Mouse (Mus musculus) liver, embryonic 14.5 days (tissue): ENCODE data around the gene Dhx34. TPM values are rescaled to one million over a fixed set of nuclear protein-coding genes. Genes with fewer than 3 reads are reported as not detected.
"Not testable (repeated sequence)": the region's sequence is repeated elsewhere in the genome, so short reads cannot be mapped to it uniquely, and the experiment has no call there.

Source experiments
- ATAC-seq: fragments of 200-750 bp; cut with Nextera tagmentation; 2 replicates; pipeline ENCODE4 v1.8.0; 2017; ENCODE audit warnings: moderate number of reproducible peaks, mild to moderate bottlenecking, moderate library complexity; ENCODE audit not compliant: insufficient read depth
- DNase-seq, 3 experiments: peaks; one replicate each; pipeline ENCODE4 v3.0.0-alpha.2; 2012 to 2013; ENCODE audit warnings: low read depth in 3 of 3, low spot score in 3 of 3
- H3K27ac ChIP-seq: fragments of 300-500 bp; sonication (generic); 2 replicates; pipeline ENCODE4 v1.5.1; 2014; ENCODE audit warnings: moderate library complexity, mild to moderate bottlenecking, control low read depth, inconsistent platforms
- H3K27me3 ChIP-seq: fragments of 300-500 bp; sonication (generic); 2 replicates; pipeline ENCODE4 v1.6.1; 2014; ENCODE audit warnings: mild to moderate bottlenecking, low read length, moderate library complexity; ENCODE audit not compliant: control insufficient read depth, insufficient read depth
- H3K36me3 ChIP-seq: fragments of 300-500 bp; sonication (generic); replicated peaks from 2 replicates; pipeline ENCODE4 v1.6.1; 2014; ENCODE audit warnings: low read depth; ENCODE audit not compliant: control insufficient read depth, insufficient read depth
- H3K4me1 ChIP-seq, 2 experiments: fragments of 200-500 bp in 1 of 2; fragments of 300-500 bp in 1 of 2; sonication (generic) in 1 of 2; replicated peaks; 2 replicates each; pipeline ENCODE4 v1.6.1; 2012 to 2014; ENCODE audit warnings: antibody characterized with exemption in 1 of 2, inconsistent platforms in 1 of 2, low read length in 1 of 2; ENCODE audit not compliant: control insufficient read depth in 2 of 2, insufficient read depth in 2 of 2
- H3K4me2 ChIP-seq: fragments of 300-500 bp; sonication (generic); 2 replicates; pipeline ENCODE4 v1.6.1; 2014; ENCODE audit warnings: low read depth, mild to moderate bottlenecking, control low read depth, moderate library complexity
- H3K4me3 ChIP-seq, 2 experiments: fragments of 200-500 bp in 1 of 2; fragments of 300-500 bp in 1 of 2; sonication (generic) in 1 of 2; 2 replicates each; pipeline ENCODE4 v1.5.1; 2012 to 2014; ENCODE audit warnings: low read depth in 2 of 2, low read length in 2 of 2, mild to moderate bottlenecking in 2 of 2, control low read depth in 1 of 2, inconsistent platforms in 1 of 2, moderate library complexity in 1 of 2; ENCODE audit not compliant: insufficient read depth in 1 of 2
- H3K9ac ChIP-seq: fragments of 300-500 bp; sonication (generic); replicated peaks from 2 replicates; pipeline ENCODE4 v1.6.1; 2014; ENCODE audit warnings: mild to moderate bottlenecking, control low read depth, moderate library complexity
- H3K9me3 ChIP-seq: fragments of 300-500 bp; sonication (generic); 2 replicates; pipeline ENCODE4 v1.6.1; 2016; ENCODE audit warnings: low read length, mixed read lengths; ENCODE audit not compliant: control insufficient read depth
- CTCF ChIP-seq: IDR thresholded peaks from 2 replicates; pipeline ENCODE4 v1.5.1; 2016; ENCODE audit warnings: antibody characterized with exemption, low read depth, control low read depth
- EP300 ChIP-seq: IDR thresholded peaks from 2 replicates; pipeline ENCODE4 v1.6.1; 2016; ENCODE audit warnings: antibody characterized with exemption, low read depth
- WGBS: fragments of 180-500 bp; shearing (Covaris S2); extraction: QIAGEN DNeasy Blood & Tissue Kit; methylation state at CpG from one replicate; pipeline ENCODE4 v1.1.7; 2014; ENCODE audit not compliant: insufficient replicate concordance; 5-methylcytosine and 5-hydroxymethylcytosine counted together
- polyA plus RNA-seq, 2 experiments: library from polyadenylated mRNA; depleted of rRNA in 1 of 2; stranded (reverse) in 1 of 2; unstranded in 1 of 2; fragments of >200 nt; fragmentation: Nextera tagmentation in 1 of 2; extraction: Ambion mirVana in 1 of 2; gene quantifications; 2 replicates each; pipeline versions ENCODE4 v1.2.1 to v1.2.3; 2012 to 2014

Dhx34 gene
- polyA plus RNA-seq, 2 experiments, result 3.6 to 5.0 TPM

DNA sequence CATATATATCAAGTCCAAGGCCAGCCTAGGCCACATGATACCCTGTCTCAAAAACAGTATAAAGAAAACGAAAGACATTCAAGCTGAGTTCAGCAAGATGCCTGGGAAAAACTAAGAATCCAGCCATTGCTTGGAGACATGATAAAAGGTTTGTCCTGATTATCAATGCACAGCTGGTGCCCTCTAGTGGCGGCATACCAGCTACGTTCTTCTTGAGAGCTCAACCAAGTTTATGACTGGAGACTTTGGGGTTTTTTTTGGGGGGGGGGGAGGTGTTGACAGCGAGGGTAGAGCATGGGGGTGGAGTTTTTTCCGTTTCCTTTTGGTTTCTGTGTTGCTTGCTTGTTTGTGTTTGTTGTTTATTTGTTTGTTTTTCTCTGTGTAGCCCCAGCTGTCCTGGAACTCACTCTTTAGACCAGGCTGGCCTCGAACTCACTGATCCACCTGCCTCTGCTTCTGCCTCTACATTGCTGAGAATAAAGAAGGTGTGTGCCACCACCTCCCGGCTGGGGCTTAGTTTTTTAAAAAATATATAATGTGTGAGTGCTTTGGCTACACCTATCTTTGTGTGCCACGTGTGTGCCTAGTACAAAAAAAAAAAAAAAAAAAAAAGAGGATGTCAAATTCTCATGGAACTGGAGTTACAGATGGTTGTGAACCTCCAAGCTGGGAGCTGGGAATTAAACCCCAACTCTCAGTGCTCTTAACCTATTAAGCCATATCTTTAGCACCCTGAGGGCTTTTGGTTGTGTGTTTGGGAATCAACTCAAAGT is 41.4 kb upstream of the Dhx34 start:
- Histone ChIP-seq H3K27ac (no peak overlapping the region), H3K36me3 (no peaks in the 10 kb centered on the region), H3K4me1 (no peaks in the 10 kb centered on the region), H3K9ac (no peak overlapping the region), H3K9me3 (no peaks in the 10 kb centered on the region), H3K4me3 (no peak overlapping the region), H3K4me2 (no peak overlapping the region), H3K27me3 (no peaks in the 10 kb centered on the region)
- TF ChIP-seq CTCF (peak; percentile 88), EP300 (no peak)
- WGBS, result 16% methylated on average over 8 of the region's 8 CpGs
- DNase-seq, result peak; percentile 62 to 73 (median 64)
- no peak for ATAC-seq

GRCm38 (mm10) chr7:16261097-16261496 is 39.3 kb upstream of the Dhx34 start:
- no peak for TF ChIP-seq EP300
- no peak for TF ChIP-seq CTCF
- DNase-seq, result no peak
- no peak overlapping the region for H3K4me3 ChIP-seq
- no peak overlapping the region for H3K27ac ChIP-seq
- 19% methylated on average over 1 of the region's 1 CpGs for WGBS
- no peaks in the 10 kb centered on the region for H3K9me3 ChIP-seq
- H3K9ac ChIP-seq, result no peak overlapping the region
- no peak for ATAC-seq
- H3K4me1 ChIP-seq, result no peaks in the 10 kb centered on the region
- H3K27me3 ChIP-seq, result no peaks in the 10 kb centered on the region
- no peak overlapping the region for H3K4me2 ChIP-seq
- H3K36me3 ChIP-seq, result no peaks in the 10 kb centered on the region

DNA sequence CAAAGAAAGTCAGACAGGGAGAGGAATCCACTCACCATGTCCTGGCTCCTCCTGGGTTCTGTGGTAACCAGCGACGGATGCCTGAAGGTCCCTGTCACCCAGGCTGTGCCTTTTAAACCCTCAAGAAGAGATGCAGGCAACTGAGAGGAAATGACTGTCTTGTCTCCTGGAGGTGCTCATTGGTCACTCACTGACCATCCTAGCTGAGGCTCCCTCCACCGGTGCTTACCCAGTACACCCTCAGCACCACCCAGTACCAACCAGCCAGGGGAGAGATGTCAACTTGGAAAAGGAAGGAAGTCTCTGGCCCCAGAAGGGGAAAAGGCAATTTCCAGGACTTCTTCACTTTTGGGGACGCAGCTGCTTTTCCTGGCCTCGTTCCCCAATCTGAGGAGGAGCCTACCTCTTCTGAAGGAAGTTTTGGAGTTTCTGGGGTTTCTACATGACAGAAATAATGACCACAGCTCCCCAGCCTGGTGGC is 37.3 kb upstream of the Dhx34 start, which contains the start of gene C5ar1:
Gene C5ar1 (minus strand): TSS at position 431 of the 481 bp plus-strand sequence.
- Histone ChIP-seq H3K4me1 (no peaks in the 10 kb centered on the region), H3K27me3 (no peaks in the 10 kb centered on the region), H3K4me2 (no peak within 1 kb of the TSS), H3K27ac (no peak within 1 kb of the TSS), H3K9ac (no peak within 1 kb of the TSS), H3K9me3 (no peaks in the 10 kb centered on the region), H3K4me3 (no peak within 1 kb of the TSS), H3K36me3 (no peaks in the 10 kb centered on the region)
- WGBS, result 37% methylated on average over 5 of the region's 5 CpGs
- DNase-seq (no peak), ATAC-seq (no peak)
- TF ChIP-seq CTCF, result no peak
- no peak for TF ChIP-seq EP300

- WGBS, result 54% methylated on average over 11 of the region's 11 CpGs
- Histone ChIP-seq H3K4me1 (no peaks in the 10 kb centered on the region), H3K4me3 (no peak overlapping the region), H3K36me3 (no peaks in the 10 kb centered on the region), H3K9ac (no peak overlapping the region), H3K9me3 (no peaks in the 10 kb centered on the region), H3K27ac (no peak overlapping the region), H3K27me3 (no peaks in the 10 kb centered on the region), H3K4me2 (no peak overlapping the region)
- DNase-seq (no peak), ATAC-seq (no peak)
- TF ChIP-seq EP300, result no peak
- TF ChIP-seq CTCF, result no peak
Observed at GRCm38 (mm10) chr7:16257830-16258229, 36.0 kb upstream of the Dhx34 start.

DNA sequence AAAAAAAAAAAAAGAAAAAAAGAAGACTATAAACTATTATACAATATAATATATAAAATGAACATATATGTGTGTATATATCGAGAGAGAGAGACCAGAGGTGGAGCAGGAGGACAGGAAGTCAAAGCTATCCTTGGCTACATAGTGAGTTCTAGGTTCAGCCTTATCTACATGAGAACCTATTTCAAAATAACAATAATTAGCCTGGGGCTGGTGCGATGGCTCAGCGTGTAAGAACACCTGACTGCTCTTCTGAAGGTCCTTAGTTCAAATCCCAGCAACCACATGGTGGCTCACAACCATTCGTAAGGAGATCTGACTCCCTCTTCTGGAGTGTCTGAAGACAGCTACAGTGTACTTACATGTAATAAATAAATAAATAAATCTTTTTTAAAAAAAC is 34.1 kb upstream of the Dhx34 start:
- H3K9ac ChIP-seq, H3K4me2 ChIP-seq, H3K9me3 ChIP-seq, H3K27me3 ChIP-seq, H3K36me3 ChIP-seq, DNase-seq, H3K4me3 ChIP-seq, H3K27ac ChIP-seq, ATAC-seq, H3K4me1 ChIP-seq: not testable (repeated sequence)
- WGBS, result 68% methylated on average over 4 of the region's 4 CpGs
